Mouse (Mus musculus): ENCODE measurements around the gene Cgn. TPM values are rescaled to one million over a fixed set of nuclear protein-coding genes. Genes with fewer than 3 reads are reported as not detected.
A peak's percentile ranks its signal among the peaks of the same experiment; 100 is the strongest.

The Cgn gene
- total and polyA plus RNA-seq, 2 experiments from 2014 or later, result 6.0 TPM

GRCm38 (mm10) chr3:94821008-94821638 is 34.8 kb upstream of the Cgn start:
- H3K4me1 ChIP-seq (ENCODE audit: insufficient read depth), result no peaks in the 10 kb centered on the region
- WGBS, result under 1% methylated on average over 31 of the region's 31 CpGs
- H3K27ac ChIP-seq (ENCODE audit: low read depth, low read length), result peak overlapping the region; percentile 91
- no peak for DNase-seq
- H3K27me3 ChIP-seq (ENCODE audit: insufficient read depth, low read length), result no peaks in the 10 kb centered on the region
- H3K36me3 ChIP-seq (ENCODE audit: insufficient read depth), result no peaks in the 10 kb centered on the region
- H3K4me3 ChIP-seq (ENCODE audit: low read depth, low read length), result peak overlapping the region; percentile 61
- H3K9me3 ChIP-seq (ENCODE audit: low read length), result no peaks in the 10 kb centered on the region
- H3K4me2 ChIP-seq (ENCODE audit: low read depth), result peak overlapping the region; percentile 83
- ATAC-seq, result peak; percentile 77
- H3K9ac ChIP-seq, result peak overlapping the region; percentile 70
- 0 out of 2 replicates have a peak, but pooled peaks have one; percentile 13 for TF ChIP-seq CTCF (IDR thresholded peaks at IDR 0.05; ENCODE audit: low read depth)

GRCm38 (mm10) chr3:94819452-94820425 is 33.4 kb upstream of the Cgn start:
- no peak overlapping the region for H3K27ac ChIP-seq (ENCODE audit: low read depth, low read length)
- H3K9me3 ChIP-seq (ENCODE audit: low read length), result no peaks in the 10 kb centered on the region
- H3K4me3 ChIP-seq (ENCODE audit: low read depth, low read length), result no peak overlapping the region
- no peak for ATAC-seq
- H3K36me3 ChIP-seq (ENCODE audit: insufficient read depth), result no peaks in the 10 kb centered on the region
- H3K4me2 ChIP-seq (ENCODE audit: low read depth), result no peak overlapping the region
- H3K27me3 ChIP-seq (ENCODE audit: insufficient read depth, low read length), result no peaks in the 10 kb centered on the region
- no peak for DNase-seq
- TF ChIP-seq CTCF (IDR thresholded peaks at IDR 0.05; ENCODE audit: low read depth), result no peak
- no peak overlapping the region for H3K9ac ChIP-seq
- WGBS, result 68% methylated on average over 24 of the region's 24 CpGs
- no peaks in the 10 kb centered on the region for H3K4me1 ChIP-seq (ENCODE audit: insufficient read depth)

GRCm38 (mm10) chr3:94817731-94818130 is 31.4 kb upstream of the Cgn start:
- no peak for TF ChIP-seq CTCF (IDR thresholded peaks at IDR 0.05; ENCODE audit: low read depth)
- H3K27ac ChIP-seq (ENCODE audit: low read depth, low read length), result no peak overlapping the region
- H3K4me1 ChIP-seq (ENCODE audit: insufficient read depth), result no peaks in the 10 kb centered on the region
- ATAC-seq, result no peak
- no peaks in the 10 kb centered on the region for H3K9me3 ChIP-seq (ENCODE audit: low read length)
- no peaks in the 10 kb centered on the region for H3K27me3 ChIP-seq (ENCODE audit: insufficient read depth, low read length)
- H3K4me2 ChIP-seq (ENCODE audit: low read depth), result no peak overlapping the region
- DNase-seq, result no peak
- H3K9ac ChIP-seq, result no peak overlapping the region
- no peak overlapping the region for H3K4me3 ChIP-seq (ENCODE audit: low read depth, low read length)
- no peaks in the 10 kb centered on the region for H3K36me3 ChIP-seq (ENCODE audit: insufficient read depth)
- 86% methylated on average over 2 of the region's 2 CpGs for WGBS

GRCm38 (mm10) chr3:94815603-94816002 is 29.3 kb upstream of the Cgn start:
- Histone ChIP-seq H3K27ac (ENCODE audit: low read depth, low read length) (no peak overlapping the region), H3K36me3 (ENCODE audit: insufficient read depth) (no peaks in the 10 kb centered on the region), H3K4me2 (ENCODE audit: low read depth) (no peak overlapping the region), H3K4me1 (ENCODE audit: insufficient read depth) (no peaks in the 10 kb centered on the region), H3K9me3 (ENCODE audit: low read length) (no peaks in the 10 kb centered on the region), H3K9ac (no peak overlapping the region), H3K4me3 (ENCODE audit: low read depth, low read length) (no peak overlapping the region), H3K27me3 (ENCODE audit: insufficient read depth, low read length) (no peaks in the 10 kb centered on the region)
- TF ChIP-seq CTCF (IDR thresholded peaks at IDR 0.05; ENCODE audit: low read depth), result peak; percentile 3; the same call in 1 of the 2 replicates
- DNase-seq, result no peak
- ATAC-seq, result no peak

- Histone ChIP-seq H3K27me3 (ENCODE audit: insufficient read depth, low read length) (no peaks in the 10 kb centered on the region), H3K27ac (ENCODE audit: low read depth, low read length) (no peak overlapping the region), H3K4me3 (ENCODE audit: low read depth, low read length) (no peak overlapping the region), H3K4me1 (ENCODE audit: insufficient read depth) (no peaks in the 10 kb centered on the region), H3K36me3 (ENCODE audit: insufficient read depth) (no peaks in the 10 kb centered on the region), H3K9me3 (ENCODE audit: low read length) (no peaks in the 10 kb centered on the region), H3K9ac (no peak overlapping the region), H3K4me2 (ENCODE audit: low read depth) (no peak overlapping the region)
- 74% methylated on average over 4 of the region's 4 CpGs for WGBS
- ATAC-seq (no peak), DNase-seq (no peak)
- no peak for TF ChIP-seq CTCF (IDR thresholded peaks at IDR 0.05; ENCODE audit: low read depth)
Measured at GRCm38 (mm10) chr3:94814663-94815062, 28.4 kb upstream of the Cgn start.

GRCm38 (mm10) chr3:94814063-94814462 is 27.8 kb upstream of the Cgn start:
- no peak overlapping the region for H3K4me3 ChIP-seq (ENCODE audit: low read depth, low read length)
- no peak overlapping the region for H3K27ac ChIP-seq (ENCODE audit: low read depth, low read length)
- ATAC-seq (no peak), DNase-seq (no peak)
- H3K9ac ChIP-seq, result no peak overlapping the region
- H3K9me3 ChIP-seq (ENCODE audit: low read length), result no peaks in the 10 kb centered on the region
- no peak overlapping the region for H3K4me2 ChIP-seq (ENCODE audit: low read depth)
- H3K27me3 ChIP-seq (ENCODE audit: insufficient read depth, low read length), result no peaks in the 10 kb centered on the region
- 83% methylated on average over 4 of the region's 4 CpGs for WGBS
- H3K36me3 ChIP-seq (ENCODE audit: insufficient read depth), result no peaks in the 10 kb centered on the region
- no peaks in the 10 kb centered on the region for H3K4me1 ChIP-seq (ENCODE audit: insufficient read depth)
- TF ChIP-seq CTCF (IDR thresholded peaks at IDR 0.05; ENCODE audit: low read depth), result no peak

- 95% methylated on average over 3 of the region's 3 CpGs for WGBS
- Histone ChIP-seq H3K4me1 (ENCODE audit: insufficient read depth) (no peaks in the 10 kb centered on the region), H3K4me2 (ENCODE audit: low read depth) (no peak overlapping the region), H3K9ac (no peak overlapping the region), H3K36me3 (ENCODE audit: insufficient read depth) (no peaks in the 10 kb centered on the region), H3K27me3 (ENCODE audit: insufficient read depth, low read length) (no peaks in the 10 kb centered on the region), H3K4me3 (ENCODE audit: low read depth, low read length) (no peak overlapping the region), H3K9me3 (ENCODE audit: low read length) (no peaks in the 10 kb centered on the region), H3K27ac (ENCODE audit: low read depth, low read length) (no peak overlapping the region)
- ATAC-seq (no peak), DNase-seq (no peak)
- TF ChIP-seq CTCF (IDR thresholded peaks at IDR 0.05; ENCODE audit: low read depth), result no peak
Measured at GRCm38 (mm10) chr3:94813651-94814050, 27.4 kb upstream of the Cgn start.

All from forebrain, postnatal 0 days (tissue).